Mouse (Mus musculus) megakaryocyte, embryonic 14.5 days (primary cell): ENCODE results near the gene Umodl1. TPM values are rescaled to one million over a fixed set of nuclear protein-coding genes. Genes with fewer than 3 reads are reported as not detected.
A peak's percentile ranks its signal among the peaks of the same experiment; 100 is the strongest.

Experiments used
- H3K27me3 ChIP-seq: replicated peaks from 2 replicates; pipeline ENCODE3; 2012; ENCODE audit warnings: inconsistent platforms
- H3K36me3 ChIP-seq: replicated peaks from 2 replicates; pipeline ENCODE3; 2012; ENCODE audit warnings: low read length, inconsistent platforms, mixed read lengths
- H3K4me1 ChIP-seq: 2 replicates; pipeline ENCODE4 v1.6.1; 2012; ENCODE audit warnings: inconsistent platforms
- H3K4me3 ChIP-seq: replicated peaks from 2 replicates; pipeline ENCODE3; 2012; ENCODE audit warnings: moderate library complexity, mild to moderate bottlenecking, inconsistent platforms
- H3K9me3 ChIP-seq: 2 replicates; pipeline ENCODE4 v1.6.1; 2012; ENCODE audit warnings: inconsistent platforms
- FLI1 ChIP-seq: IDR thresholded peaks from 2 replicates; pipeline ENCODE4 v1.6.1; 2012; ENCODE audit warnings: low read length, inconsistent platforms, mixed read lengths
- GATA1 ChIP-seq: IDR thresholded peaks from 3 replicates; pipeline ENCODE4 v1.6.1; 2012; ENCODE audit warnings: mixed read lengths, low read length, inconsistent platforms, borderline replicate concordance
- polyA plus RNA-seq: library from polyadenylated mRNA; stranded (reverse); fragments of >175 nt; gene quantifications from 2 replicates; pipeline ENCODE4 v1.2.3, GENCODE M21; 2012; ENCODE audit warnings: low replicate concordance; ENCODE audit not compliant: insufficient read depth

Umodl1 gene
- polyA plus RNA-seq, 1 experiment, result 0.03 TPM

- Histone ChIP-seq H3K4me3 (no peak overlapping the region), H3K9me3 (no peaks in the 10 kb centered on the region), H3K4me1 (0 out of 2 replicates have a peak, but pooled peaks cover 3% of the 10 kb centered on the region), H3K27me3 (peaks cover 62% of the 10 kb centered on the region), H3K36me3 (no peaks in the 10 kb centered on the region)
- TF ChIP-seq GATA1 (no peak), FLI1 (no peak)
Observed at GRCm38 (mm10) chr17:30990254-30990653, 35.8 kb downstream of the Umodl1 start.

GRCm38 (mm10) chr17:30996296-30996695 is 41.9 kb downstream of the Umodl1 start:
- Histone ChIP-seq H3K4me1 (no peaks in the 10 kb centered on the region), H3K36me3 (no peaks in the 10 kb centered on the region), H3K4me3 (no peak overlapping the region), H3K9me3 (no peaks in the 10 kb centered on the region), H3K27me3 (peaks cover 49% of the 10 kb centered on the region)
- TF ChIP-seq FLI1, result no peak
- no peak for TF ChIP-seq GATA1

GRCm38 (mm10) chr17:31000897-31001296 is 46.5 kb downstream of the Umodl1 start:
- H3K27me3 ChIP-seq, result peaks cover 33% of the 10 kb centered on the region
- no peaks in the 10 kb centered on the region for H3K4me1 ChIP-seq
- TF ChIP-seq FLI1 (no peak), GATA1 (no peak)
- H3K4me3 ChIP-seq, result no peak overlapping the region
- no peaks in the 10 kb centered on the region for H3K36me3 ChIP-seq
- no peaks in the 10 kb centered on the region for H3K9me3 ChIP-seq

GRCm38 (mm10) chr17:31002613-31003012 is 48.2 kb downstream of the Umodl1 start:
- TF ChIP-seq FLI1 (no peak), GATA1 (no peak)
- Histone ChIP-seq H3K4me1 (no peaks in the 10 kb centered on the region), H3K36me3 (no peaks in the 10 kb centered on the region), H3K4me3 (no peak overlapping the region), H3K9me3 (no peaks in the 10 kb centered on the region), H3K27me3 (peaks cover 39% of the 10 kb centered on the region)

GRCm38 (mm10) chr17:31005284-31005683 is 50.8 kb downstream of the Umodl1 start:
- Histone ChIP-seq H3K36me3 (no peaks in the 10 kb centered on the region), H3K4me1 (no peaks in the 10 kb centered on the region), H3K9me3 (no peaks in the 10 kb centered on the region)

GRCm38 (mm10) chr17:31007357-31007756 is 52.9 kb downstream of the Umodl1 start:
- no peaks in the 10 kb centered on the region for H3K9me3 ChIP-seq
- no peak overlapping the region for H3K4me3 ChIP-seq
- H3K4me1 ChIP-seq, result peaks cover 8% of the 10 kb centered on the region
- peaks cover 45% of the 10 kb centered on the region for H3K27me3 ChIP-seq
- TF ChIP-seq FLI1 (no peak), GATA1 (no peak)
- no peaks in the 10 kb centered on the region for H3K36me3 ChIP-seq

More at GRCm38 (mm10) chr17:31005284-31005683, 50.8 kb downstream of the Umodl1 start:
- no peak for TF ChIP-seq FLI1
- no peak for TF ChIP-seq GATA1
- peaks cover 45% of the 10 kb centered on the region for H3K27me3 ChIP-seq
- H3K4me3 ChIP-seq, result no peak overlapping the region

- H3K27me3 ChIP-seq, result peaks cover 48% of the 10 kb centered on the region
- H3K9me3 ChIP-seq, result no peaks in the 10 kb centered on the region
- H3K4me1 ChIP-seq, result peaks cover 8% of the 10 kb centered on the region
- no peaks in the 10 kb centered on the region for H3K36me3 ChIP-seq
- TF ChIP-seq FLI1, result no peak
- no peak overlapping the region for H3K4me3 ChIP-seq
Observed at GRCm38 (mm10) chr17:31008416-31008815, 54.0 kb downstream of the Umodl1 start.

- peaks cover 11% of the 10 kb centered on the region for H3K4me1 ChIP-seq
- peak overlapping the region; percentile 80 for H3K4me3 ChIP-seq
- TF ChIP-seq FLI1, result no peak
- TF ChIP-seq GATA1, result no peak
- peaks cover 48% of the 10 kb centered on the region for H3K27me3 ChIP-seq
- peaks cover 13% of the 10 kb centered on the region for H3K9me3 ChIP-seq
- no peaks in the 10 kb centered on the region for H3K36me3 ChIP-seq
Observed at GRCm38 (mm10) chr17:31011551-31012394, 57.3 kb downstream of the Umodl1 start.

- peaks cover 31% of the 10 kb centered on the region for H3K4me1 ChIP-seq
- H3K27me3 ChIP-seq, result peaks cover 30% of the 10 kb centered on the region
- no peak for TF ChIP-seq GATA1
- no peak for TF ChIP-seq FLI1
- no peak overlapping the region for H3K4me3 ChIP-seq
- no peaks in the 10 kb centered on the region for H3K36me3 ChIP-seq
- peaks cover 22% of the 10 kb centered on the region for H3K9me3 ChIP-seq
Observed at GRCm38 (mm10) chr17:31018267-31018666, 63.8 kb downstream of the Umodl1 start.

GRCm38 (mm10) chr17:31019505-31019904 is 65.1 kb downstream of the Umodl1 start:
- Histone ChIP-seq H3K27me3 (peaks cover 26% of the 10 kb centered on the region), H3K36me3 (no peaks in the 10 kb centered on the region), H3K4me3 (no peak overlapping the region), H3K9me3 (peaks cover 27% of the 10 kb centered on the region), H3K4me1 (peaks cover 40% of the 10 kb centered on the region)
- TF ChIP-seq GATA1, result no peak
- TF ChIP-seq FLI1, result no peak
